Mouse (Mus musculus): ENCODE measurements around the gene Cdh16. TPM values are rescaled to one million over a fixed set of nuclear protein-coding genes. Genes with fewer than 3 reads are reported as not detected.
A peak's percentile ranks its signal among the peaks of the same experiment; 100 is the strongest.
"Not testable (repeated sequence)": the region's sequence is repeated elsewhere in the genome, so short reads cannot be mapped to it uniquely, and the experiment has no call there.

Gene Cdh16
- total RNA-seq (2021) = not detected
- long read RNA-seq, experiment 1 = 0 reads
- long read RNA-seq, experiment 2 = 0 reads

GRCm38 (mm10) chr8:104624161-104624560, at the start of gene Cdh16:
TSS of gene Cdh16 (minus strand) at chr8:104624396.
- no peak for DNase-seq

- no peak for DNase-seq
Measured at GRCm38 (mm10) chr8:104655614-104656013, 31.4 kb upstream of the Cdh16 start.

GRCm38 (mm10) chr8:104654984-104655383, 30.8 kb upstream of the Cdh16 start:
- no peak for DNase-seq

GRCm38 (mm10) chr8:104644187-104644586, 20.0 kb upstream of the Cdh16 start:
- not testable (repeated sequence) for DNase-seq

- DNase-seq = no peak
Measured at GRCm38 (mm10) chr8:104642324-104642654, 18.1 kb upstream of the Cdh16 start.

- peak; percentile 82 for DNase-seq
Measured at GRCm38 (mm10) chr8:104641426-104642323, 17.5 kb upstream of the Cdh16 start, which contains the start of gene Ciao2b. TSS of gene Ciao2b (minus strand) at chr8:104641965.

- no peak for DNase-seq
Measured at GRCm38 (mm10) chr8:104640831-104641370, 16.7 kb upstream of the Cdh16 start.

- no peak for DNase-seq
Measured at GRCm38 (mm10) chr8:104640241-104640640, 16.0 kb upstream of the Cdh16 start.

GRCm38 (mm10) chr8:104638010-104638409, 13.8 kb upstream of the Cdh16 start:
- no peak for DNase-seq

GRCm38 (mm10) chr8:104635004-104635710, 11.0 kb upstream of the Cdh16 start:
- DNase-seq = peak; percentile 30

- DNase-seq = peak; percentile 31
Measured at GRCm38 (mm10) chr8:104633156-104633744, 9.1 kb upstream of the Cdh16 start.

GRCm38 (mm10) chr8:104632486-104632885, 8.3 kb upstream of the Cdh16 start:
- DNase-seq = peak; percentile 5

- peak; percentile 5 for DNase-seq
Measured at GRCm38 (mm10) chr8:104631975-104632374, 7.8 kb upstream of the Cdh16 start.

- DNase-seq = peak; percentile 45
Measured at GRCm38 (mm10) chr8:104630981-104631663, 6.9 kb upstream of the Cdh16 start, which contains the start of gene Rrad. TSS of gene Rrad (minus strand) at chr8:104631327.

- peak; percentile 20 for DNase-seq
Measured at GRCm38 (mm10) chr8:104630574-104630973, 6.4 kb upstream of the Cdh16 start.

GRCm38 (mm10) chr8:104630111-104630479, 5.9 kb upstream of the Cdh16 start:
- no peak for DNase-seq

- DNase-seq = peak; percentile 39
Measured at GRCm38 (mm10) chr8:104629306-104630110, 5.3 kb upstream of the Cdh16 start.

GRCm38 (mm10) chr8:104628402-104628801, 4.2 kb upstream of the Cdh16 start:
- DNase-seq = no peak

- no peak for DNase-seq
Measured at GRCm38 (mm10) chr8:104627065-104627740, 3.0 kb upstream of the Cdh16 start.

- no peak for DNase-seq
Measured at GRCm38 (mm10) chr8:104620765-104621164, 3.4 kb downstream of the Cdh16 start.
